Mouse (Mus musculus): ENCODE measurements around the gene Nagk.
"Not testable (repeated sequence)": the region's sequence is repeated elsewhere in the genome, so short reads cannot be mapped to it uniquely, and the experiment has no call there.

Gene Nagk

DNA sequence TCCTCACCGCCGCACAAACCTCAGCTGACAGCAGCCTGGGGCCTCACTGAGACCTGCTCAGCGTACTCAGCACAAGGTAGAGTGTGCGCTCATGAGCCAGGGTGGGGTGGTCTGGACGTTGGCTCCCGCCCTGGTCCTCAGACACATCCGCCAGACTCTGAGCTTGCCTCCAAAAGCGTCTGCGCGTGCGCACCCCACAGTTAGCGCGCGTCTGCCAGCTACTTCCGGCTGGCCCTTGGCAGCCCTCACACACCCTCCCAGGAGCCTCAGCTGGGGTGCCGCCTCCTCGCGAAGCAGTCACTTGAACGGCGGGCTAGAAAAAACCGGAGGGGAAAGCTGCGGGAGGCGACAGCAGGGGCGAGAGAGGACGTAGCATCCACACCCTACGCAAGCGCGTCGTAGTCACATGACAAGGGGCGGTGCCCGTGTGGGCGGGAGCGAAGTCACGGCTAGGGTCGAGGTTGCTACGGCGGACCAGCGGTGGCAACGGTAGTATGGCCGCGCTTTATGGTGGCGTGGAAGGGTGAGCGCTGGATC is at the start of gene Nagk:
Nagk (plus strand) TSS at position 223 of the 537 bp plus-strand sequence.
- DNase-seq (ENCODE audit: low read depth, low spot score) = peak; percentile 77

DNA sequence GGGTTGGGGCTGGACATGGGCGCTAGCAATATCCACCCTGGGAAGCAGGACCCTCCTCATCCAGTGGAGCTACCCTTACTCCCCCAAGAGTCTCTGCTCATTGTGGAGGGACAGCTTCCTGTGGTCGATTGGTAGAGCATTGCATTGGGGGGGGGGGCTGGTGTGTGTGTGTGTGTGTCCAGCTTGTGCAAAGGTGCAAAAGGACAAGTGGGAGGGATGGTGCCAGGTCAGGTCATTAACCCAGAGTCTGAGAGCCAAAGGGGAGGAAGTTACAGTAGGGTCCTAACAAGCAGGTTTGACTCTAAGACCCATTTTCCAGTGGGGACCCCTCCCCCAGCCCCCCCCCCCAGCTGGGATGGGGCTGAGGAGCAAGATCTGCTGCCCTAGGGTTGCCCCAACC is 49.3 kb upstream of the Nagk start:
- no peak for DNase-seq (ENCODE audit: low read depth, low spot score)

DNA sequence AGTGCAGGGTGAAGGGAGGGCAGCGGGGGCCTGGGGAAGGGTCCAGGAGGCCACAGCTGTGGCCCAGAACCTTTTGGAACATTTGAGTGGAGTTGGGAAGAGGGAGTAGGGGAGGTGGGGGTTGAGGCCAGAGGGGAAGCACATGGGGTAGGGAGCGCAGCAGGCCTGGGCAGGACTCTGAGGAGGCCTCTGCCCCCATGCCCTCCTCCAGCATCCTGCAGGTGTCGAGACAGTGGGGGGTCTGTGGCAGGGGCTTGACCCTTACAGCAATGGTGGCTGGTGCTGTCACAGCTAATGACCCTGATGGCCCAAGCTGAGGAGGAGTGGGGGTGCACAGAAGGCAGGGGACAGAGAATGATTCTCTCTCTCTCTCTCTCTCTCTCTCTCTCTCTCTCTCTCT is 45.5 kb upstream of the Nagk start:
- no peak for DNase-seq (ENCODE audit: low read depth, low spot score)

DNA sequence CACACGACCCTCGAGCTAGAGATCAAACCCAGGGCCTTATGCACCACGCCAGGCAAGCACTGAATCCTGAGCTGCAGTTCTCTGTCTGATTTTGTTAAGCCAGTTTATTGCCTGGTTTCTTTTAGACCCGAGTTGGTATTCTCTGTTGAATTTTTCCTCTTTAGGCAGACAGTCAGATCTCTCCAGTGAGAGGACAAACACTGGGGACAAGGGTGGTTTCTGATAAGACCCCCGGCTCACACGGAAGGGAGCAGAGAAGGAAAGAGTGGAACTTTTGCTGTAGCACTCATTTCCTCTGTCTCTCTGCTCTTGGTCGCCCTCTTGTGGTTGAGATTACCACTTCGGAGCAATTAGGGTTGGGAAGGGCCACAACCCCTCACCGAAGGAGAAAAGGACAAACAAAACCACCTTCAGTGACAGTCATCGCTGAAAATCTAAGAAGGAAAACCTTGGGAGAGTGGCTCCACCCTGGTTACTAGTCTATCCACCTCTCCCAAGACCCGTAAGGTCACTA is 44.6 kb upstream of the Nagk start:
- DNase-seq (ENCODE audit: low read depth, low spot score) = no peak

DNA sequence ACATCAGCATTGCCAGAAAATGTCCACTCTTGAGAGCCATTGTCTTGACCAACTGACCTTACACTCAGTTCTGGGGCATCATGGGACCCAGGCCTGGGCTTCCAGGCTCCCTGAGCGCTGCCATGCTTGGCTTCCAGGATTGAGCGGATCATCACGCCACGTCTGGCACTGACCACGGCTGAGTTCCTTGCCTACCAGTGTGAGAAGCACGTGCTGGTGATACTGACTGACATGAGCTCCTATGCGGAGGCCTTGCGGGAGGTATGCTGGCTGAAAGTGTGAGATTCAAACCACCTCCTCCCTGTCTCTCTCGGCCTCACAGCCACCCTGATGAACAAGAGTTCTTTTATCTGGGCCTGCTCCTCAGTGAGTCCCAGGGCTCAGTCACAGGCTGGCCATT is 38.7 kb upstream of the Nagk start:
- no peak for DNase-seq (ENCODE audit: low read depth, low spot score)

DNA sequence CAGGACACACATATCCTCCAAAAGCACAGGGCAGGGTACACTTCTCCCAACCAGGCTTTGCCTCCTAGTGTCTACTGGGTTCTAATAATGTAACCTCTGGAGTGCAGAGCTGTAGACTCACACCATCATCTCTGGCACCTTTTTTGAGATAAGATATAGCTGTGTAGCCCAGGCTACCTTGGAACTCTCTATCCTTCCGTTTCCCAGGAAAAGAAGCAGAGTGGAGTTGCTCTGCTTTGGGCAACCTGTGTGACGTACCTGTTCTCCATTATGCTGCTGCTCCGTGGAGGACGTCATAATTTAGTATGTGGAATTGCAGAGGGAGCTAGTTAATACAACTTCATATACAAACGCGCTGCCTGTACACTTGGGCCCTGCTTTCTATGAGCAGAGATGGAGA is 32.4 kb upstream of the Nagk start, which contains the start of gene Ankrd53:
Ankrd53 (plus strand) TSS at position 301 of the 400 bp plus-strand sequence.
- no peak for DNase-seq (ENCODE audit: low read depth, low spot score)

DNA sequence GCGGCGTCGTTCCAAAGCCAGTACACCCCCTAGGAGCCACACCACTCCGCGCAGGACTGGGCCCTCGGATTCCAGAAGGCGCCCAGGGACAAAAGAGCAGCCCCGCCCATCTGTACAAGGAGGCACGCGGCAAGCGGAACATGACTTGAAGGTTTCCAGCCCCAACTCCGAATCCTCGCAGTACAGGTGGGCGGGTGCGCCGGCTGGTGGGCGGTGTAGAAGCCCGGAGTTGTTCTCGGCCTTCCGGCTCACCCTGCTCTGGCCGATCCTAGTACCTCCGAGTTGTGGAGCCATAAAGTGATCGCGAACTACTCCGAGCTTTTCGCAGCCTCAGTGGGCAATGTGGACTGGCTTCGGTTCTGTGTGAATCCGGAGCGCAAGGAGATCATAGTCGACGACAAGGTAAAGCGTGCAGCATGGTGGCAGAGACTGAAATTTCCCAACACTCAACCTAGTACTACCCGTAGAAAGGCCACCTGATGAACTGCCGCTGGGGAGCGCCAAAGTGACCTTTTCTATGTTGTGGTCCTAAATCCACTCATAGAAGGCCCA is 31.8 kb upstream of the Nagk start:
- no peak for DNase-seq (ENCODE audit: low read depth, low spot score)

DNA sequence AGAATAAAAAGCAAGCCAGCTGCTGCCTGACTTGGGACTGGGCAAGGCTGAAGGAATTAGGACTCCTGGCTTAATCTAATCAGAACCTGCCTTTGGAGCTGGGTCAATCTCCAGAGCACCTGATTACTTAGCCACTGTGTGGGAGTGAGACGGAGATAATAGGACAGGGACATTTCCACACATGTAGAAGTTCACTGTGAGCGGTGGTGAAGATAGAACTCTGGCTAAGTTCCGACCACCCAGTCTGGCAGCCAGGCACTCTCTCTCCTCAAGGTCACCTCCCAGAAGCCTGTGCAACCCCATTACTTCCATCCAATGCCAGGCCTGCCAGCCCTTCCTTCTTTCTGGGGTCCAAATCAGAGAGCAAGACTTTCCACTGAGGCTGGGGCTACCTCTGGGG is 27.8 kb upstream of the Nagk start:
- DNase-seq (ENCODE audit: low read depth, low spot score) = no peak

GRCm38 (mm10) chr6:83768485-83768884 is 26.3 kb upstream of the Nagk start:
- no peak for DNase-seq (ENCODE audit: low read depth, low spot score)

- DNase-seq (ENCODE audit: low read depth, low spot score) = no peak
Observed at GRCm38 (mm10) chr6:83774126-83774525, 20.7 kb upstream of the Nagk start.

- DNase-seq (ENCODE audit: low read depth, low spot score) = peak; percentile 24
Observed at GRCm38 (mm10) chr6:83774781-83775563, 19.8 kb upstream of the Nagk start.

- DNase-seq (ENCODE audit: low read depth, low spot score) = peak; percentile 73
Observed at GRCm38 (mm10) chr6:83775638-83776293, 19.0 kb upstream of the Nagk start, which contains the start of gene Tex261. Gene Tex261, minus strand, starts transcription at chr6:83775813.

DNA sequence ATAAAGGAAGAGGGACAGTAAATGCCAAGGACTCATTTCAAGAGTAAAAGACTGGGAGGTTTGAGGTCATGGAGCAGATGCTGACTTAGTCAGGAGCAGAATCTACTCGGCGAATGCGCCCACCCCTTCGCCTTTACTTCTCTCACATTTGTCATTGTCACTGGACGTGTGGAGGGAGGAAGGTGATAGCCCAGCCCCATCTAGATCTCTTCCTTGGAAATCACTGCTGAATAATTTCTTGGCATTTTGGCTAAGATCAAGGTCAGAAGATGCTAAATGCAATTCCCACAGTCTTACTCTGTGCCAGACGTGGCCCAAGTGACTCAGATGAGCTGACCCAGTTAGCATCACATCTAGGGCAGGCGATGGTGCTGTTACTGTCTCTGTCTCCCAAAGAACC is 16.5 kb upstream of the Nagk start:
- DNase-seq (ENCODE audit: low read depth, low spot score) = no peak

GRCm38 (mm10) chr6:83779026-83779425 is 15.8 kb upstream of the Nagk start:
- peak; percentile 31 for DNase-seq (ENCODE audit: low read depth, low spot score)

DNA sequence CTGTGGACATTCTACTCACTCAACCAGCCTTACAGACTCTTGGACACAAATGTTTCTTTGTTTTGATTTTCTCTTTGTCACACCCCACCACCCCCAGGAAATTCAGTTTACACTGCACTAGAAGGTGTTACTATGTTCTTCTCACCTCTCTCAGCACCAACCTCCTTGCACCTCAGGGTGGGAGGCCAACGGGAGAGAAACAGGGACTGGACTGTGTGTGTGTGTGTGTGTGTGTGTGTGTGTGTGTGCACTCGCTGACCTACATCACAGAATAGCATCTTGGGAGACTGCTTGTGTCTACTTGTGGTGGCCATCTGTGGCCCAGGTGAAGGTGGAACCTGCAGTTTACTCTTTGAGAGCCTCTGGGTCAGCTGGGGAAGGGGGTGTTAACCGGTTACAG is 8.4 kb upstream of the Nagk start:
- DNase-seq (ENCODE audit: low read depth, low spot score) = no peak

GRCm38 (mm10) chr6:83788554-83788953 is 6.2 kb upstream of the Nagk start:
- no peak for DNase-seq (ENCODE audit: low read depth, low spot score)

DNA sequence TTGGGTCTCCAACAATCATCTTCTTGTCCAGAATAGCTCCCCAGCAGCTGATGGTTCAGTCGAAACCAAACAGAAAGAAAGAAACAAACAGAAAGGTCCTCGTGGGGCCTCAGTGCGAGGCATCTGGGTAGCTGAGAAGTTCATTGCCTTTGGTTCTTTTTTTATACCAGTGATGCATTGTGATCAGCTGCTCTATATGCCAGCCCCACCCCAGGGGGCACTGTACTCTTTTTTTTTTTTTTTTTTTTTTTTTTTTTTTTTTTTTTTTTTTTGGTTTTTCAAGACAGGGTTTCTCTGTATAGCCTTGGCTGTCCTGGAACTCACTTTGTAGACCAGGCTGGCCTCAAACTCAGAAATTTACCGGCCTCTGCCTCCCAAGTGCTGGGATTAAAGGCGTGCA is 4.2 kb upstream of the Nagk start:
- DNase-seq (ENCODE audit: low read depth, low spot score) = not testable (repeated sequence)

DNA sequence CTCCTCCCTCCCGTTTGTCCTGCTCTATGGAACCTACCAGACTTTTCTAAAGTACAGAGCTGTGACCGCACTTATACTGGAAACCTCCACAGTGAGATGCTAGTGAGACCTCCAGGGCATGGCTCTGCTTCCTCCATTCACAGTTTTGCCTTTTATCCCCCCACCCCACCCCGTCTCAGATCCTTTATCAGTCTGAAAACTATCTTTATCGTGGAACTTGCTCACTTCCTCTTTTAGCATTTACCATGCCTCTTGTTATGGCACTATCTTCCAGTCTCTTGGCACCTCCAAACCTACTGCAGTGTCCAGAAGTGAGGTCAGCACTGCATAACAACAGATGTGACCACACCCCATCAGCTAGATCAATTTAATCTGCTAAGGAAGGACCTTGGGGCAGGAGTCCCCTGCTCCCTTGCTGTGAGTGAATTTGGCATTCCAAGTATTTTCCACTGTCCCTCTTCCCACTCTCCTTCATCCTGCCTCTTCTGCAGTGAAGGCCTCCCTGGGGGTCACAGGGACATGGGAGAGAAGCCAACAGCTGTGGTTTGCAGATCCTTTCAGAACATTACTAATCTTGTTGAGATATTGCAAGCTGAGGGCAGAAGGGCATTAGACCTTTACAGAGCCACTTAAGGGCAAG is 3.4 kb upstream of the Nagk start:
- no peak for DNase-seq (ENCODE audit: low read depth, low spot score)

GRCm38 (mm10) chr6:83795492-83795900 is 714 bp downstream of the Nagk start:
- DNase-seq (ENCODE audit: low read depth, low spot score) = no peak

GRCm38 (mm10) chr6:83796686-83797085 is 1.9 kb downstream of the Nagk start:
- no peak for DNase-seq (ENCODE audit: low read depth, low spot score)

- DNase-seq (ENCODE audit: low read depth, low spot score) = no peak
Observed at GRCm38 (mm10) chr6:83802033-83802432, 7.3 kb downstream of the Nagk start.

DNA sequence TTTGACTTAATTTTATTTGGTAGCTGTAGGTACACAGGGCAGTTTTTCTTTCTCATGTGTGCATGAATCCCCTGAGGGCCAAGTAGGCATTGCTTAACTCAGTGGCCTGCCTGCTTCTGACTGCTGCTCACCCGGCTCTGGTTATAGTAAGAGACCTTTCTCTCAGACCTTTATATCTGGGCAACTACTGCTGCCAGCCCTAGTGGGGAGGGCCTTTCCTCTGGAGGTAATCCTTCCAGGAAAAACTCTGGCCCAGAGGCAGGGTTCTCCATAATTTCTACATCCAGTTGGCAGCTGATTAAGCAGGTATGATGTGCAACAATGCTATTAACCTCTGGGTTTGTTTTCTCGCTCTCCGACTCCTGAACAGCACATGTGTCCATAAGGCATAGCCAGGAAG is 8.1 kb downstream of the Nagk start:
- DNase-seq (ENCODE audit: low read depth, low spot score) = no peak

Measured in c-Kit-negative CD71-positive TER-119-positive erythroid progenitor cells, embryonic 14.5 days (primary cell).